Mouse (Mus musculus) forebrain, embryonic 11.5 days (tissue): ENCODE results near the gene Cyp27a1. TPM values are rescaled to one million over a fixed set of nuclear protein-coding genes. Genes with fewer than 3 reads are reported as not detected.

ENCODE experiments used
- ATAC-seq: fragments of 200-750 bp; cut with Nextera tagmentation; replicated peaks from 2 replicates; pipeline ENCODE4 v1.8.0; 2017; ENCODE audit warnings: moderate TSS enrichment; ENCODE audit not compliant: low FRiP score
- DNase-seq: peaks from one replicate; pipeline ENCODE4 v3.0.0-alpha.2; 2017; ENCODE audit warnings: low spot score
- H3K27ac ChIP-seq: fragments of 300-500 bp; sonication (generic); 2 replicates; pipeline ENCODE4 v1.5.1; 2014; ENCODE audit warnings: low read depth, low read length
- H3K27me3 ChIP-seq: fragments of 300-500 bp; sonication (generic); 2 replicates; pipeline ENCODE4 v1.6.1; 2014; ENCODE audit warnings: mild to moderate bottlenecking, low read length, mixed read lengths; ENCODE audit not compliant: control insufficient read depth, insufficient read depth
- H3K36me3 ChIP-seq: fragments of 300-500 bp; sonication (generic); 2 replicates; pipeline ENCODE4 v1.6.1; 2014; ENCODE audit warnings: mild to moderate bottlenecking, low read length, moderate library complexity, mixed read lengths; ENCODE audit not compliant: control insufficient read depth, insufficient read depth
- H3K4me1 ChIP-seq: fragments of 300-500 bp; sonication (generic); replicated peaks from 2 replicates; pipeline ENCODE4 v1.6.1; 2014; ENCODE audit warnings: low read length, mixed read lengths; ENCODE audit not compliant: control insufficient read depth, insufficient read depth
- H3K4me2 ChIP-seq: fragments of 300-500 bp; sonication (generic); 2 replicates; pipeline ENCODE4 v1.6.1; 2014; ENCODE audit warnings: low read depth, mild to moderate bottlenecking, low read length, moderate library complexity, mixed read lengths; ENCODE audit not compliant: severe bottlenecking
- H3K4me3 ChIP-seq: fragments of 300-500 bp; sonication (generic); 2 replicates; pipeline ENCODE4 v1.5.1; 2014; ENCODE audit warnings: low read depth, low read length
- H3K9ac ChIP-seq: fragments of 300-500 bp; sonication (generic); 2 replicates; pipeline ENCODE4 v1.6.1; 2014; ENCODE audit warnings: low read length
- H3K9me3 ChIP-seq: fragments of 300-500 bp; sonication (generic); 2 replicates; pipeline ENCODE4 v1.6.1; 2016; ENCODE audit warnings: low read length, mixed read lengths; ENCODE audit not compliant: control insufficient read depth
- WGBS: fragments of 180-500 bp; shearing (Covaris S2); extraction: QIAGEN DNeasy Blood & Tissue Kit; methylation state at CpG from one replicate; pipeline ENCODE4 v1.1.7; 2014; 5-methylcytosine and 5-hydroxymethylcytosine counted together
- polyA plus RNA-seq: library from polyadenylated mRNA; unstranded; fragments of >200 nt; fragmentation: Nextera tagmentation; extraction: Ambion mirVana; gene quantifications from 2 replicates; pipeline ENCODE4 v1.2.1, GENCODE M21; 2014

Gene Cyp27a1
- polyA plus RNA-seq, 1 experiment from 2014 or later: 6.7 TPM

GRCm38 (mm10) chr1:74782045-74782444 lies 68.7 kb downstream of the Cyp27a1 start:
- 8% methylated on average over 14 of the region's 14 CpGs for WGBS
- Histone ChIP-seq H3K9ac (no peak overlapping the region), H3K4me1 (0 out of 2 replicates have a peak, but pooled peaks cover 3% of the 10 kb centered on the region), H3K4me3 (no peak overlapping the region), H3K36me3 (no peaks in the 10 kb centered on the region), H3K27me3 (peaks cover 75% of the 10 kb centered on the region), H3K4me2 (no peak overlapping the region), H3K27ac (no peak overlapping the region), H3K9me3 (no peaks in the 10 kb centered on the region)
- ATAC-seq (no peak), DNase-seq (no peak)

GRCm38 (mm10) chr1:74783554-74783953 lies 70.2 kb downstream of the Cyp27a1 start:
- Histone ChIP-seq H3K9me3 (no peaks in the 10 kb centered on the region), H3K27me3 (peaks cover 82% of the 10 kb centered on the region), H3K4me1 (0 out of 2 replicates have a peak, but pooled peaks cover 3% of the 10 kb centered on the region), H3K27ac (no peak overlapping the region), H3K9ac (no peak overlapping the region), H3K4me3 (peak overlapping the region; percentile 31), H3K4me2 (peak overlapping the region; percentile 60), H3K36me3 (no peaks in the 10 kb centered on the region)
- WGBS: 1% methylated on average over 13 of the region's 13 CpGs
- no peak for ATAC-seq
- DNase-seq: peak; percentile 64

- Histone ChIP-seq H3K27ac (no peak overlapping the region), H3K4me3 (peak overlapping the region; percentile 31), H3K27me3 (peaks cover 85% of the 10 kb centered on the region), H3K9ac (0 out of 2 replicates have a peak overlapping the region, but pooled peaks have one; percentile 1), H3K4me1 (0 out of 2 replicates have a peak, but pooled peaks cover 3% of the 10 kb centered on the region), H3K4me2 (peak overlapping the region; percentile 60), H3K9me3 (no peaks in the 10 kb centered on the region), H3K36me3 (no peaks in the 10 kb centered on the region)
- DNase-seq (peak; percentile 82), ATAC-seq (peak; percentile 67)
- under 1% methylated on average over 67 of the region's 67 CpGs for WGBS
These were observed 70.8 kb downstream of the Cyp27a1 start for GRCm38 (mm10) chr1:74784041-74784759.

Other genes starting within 250 kb of the Cyp27a1 start
- 98.2 and 99.2 TPM in 2 replicates for gene Cnot9, start 207.5 kb upstream of the Cyp27a1 start, polyA plus RNA-seq
- 0.41 and 0.75 TPM in 2 replicates for gene Plcd4, start 170.7 kb upstream of the Cyp27a1 start, polyA plus RNA-seq
- gene Usp37, start 169.3 kb upstream of the Cyp27a1 start, polyA plus RNA-seq: 50.2 and 54.2 TPM in 2 replicates
- gene Zfp142, start 125.3 kb upstream of the Cyp27a1 start, polyA plus RNA-seq: 13.0 and 13.1 TPM in 2 replicates
- gene Bcs1l, start 125.3 kb upstream of the Cyp27a1 start, polyA plus RNA-seq: 16.0 and 21.1 TPM in 2 replicates
- 6.3 and 8.7 TPM in 2 replicates for gene Rnf25, start 112.2 kb upstream of the Cyp27a1 start, polyA plus RNA-seq
- gene Stk36, start 112.1 kb upstream of the Cyp27a1 start, polyA plus RNA-seq: 18.0 and 19.5 TPM in 2 replicates
- 54.8 and 68.5 TPM in 2 replicates for gene Ttll4, start 51.8 kb upstream of the Cyp27a1 start, polyA plus RNA-seq
- gene Prkag3, start 35.6 kb downstream of the Cyp27a1 start, polyA plus RNA-seq: 0.39 TPM in 1 of 2 replicates, not detected in the other
- 7.0 and 8.5 TPM in 2 replicates for gene Wnt6, start 58.3 kb downstream of the Cyp27a1 start, polyA plus RNA-seq
- 1.5 and 2.4 TPM in 2 replicates for gene Wnt10a, start 77.9 kb downstream of the Cyp27a1 start, polyA plus RNA-seq
- gene Cdk5r2, start 141.4 kb downstream of the Cyp27a1 start, polyA plus RNA-seq: 1.2 and 1.4 TPM in 2 replicates
- gene Fev, start 171.8 kb downstream of the Cyp27a1 start, polyA plus RNA-seq: not detected in 2 replicates
- not detected in 2 replicates for gene Cryba2, start 179.6 kb downstream of the Cyp27a1 start, polyA plus RNA-seq
- 0.11 and 0.25 TPM in 2 replicates for gene Cfap65, start 222.0 kb downstream of the Cyp27a1 start, polyA plus RNA-seq
- gene Ihh, start 238.1 kb downstream of the Cyp27a1 start, polyA plus RNA-seq: 0.07 and 0.35 TPM in 2 replicates